Mouse (Mus musculus) neural tube, postnatal 0 days (tissue): Measurements from ENCODE around the gene Sult2a4. TPM values are rescaled to one million over a fixed set of nuclear protein-coding genes. Genes with fewer than 3 reads are reported as not detected.

Experiments used
- polyA plus RNA-seq: library from polyadenylated mRNA; unstranded; fragments of >200 nt; fragmentation: Nextera tagmentation; extraction: Ambion mirVana; gene quantifications from 2 replicates; pipeline ENCODE4 v1.2.1, GENCODE M21; 2015

The Sult2a4 gene
- not detected in 2 replicates for polyA plus RNA-seq

GRCm38 (mm10) chr7:13989507-13989906 lies at the start of gene Sult2a4:
Gene Sult2a4 (minus strand): TSS chr7:13989607.

Other genes with a start within 250 kb of the Sult2a4 start
- gene Sult2a1, start 152.2 kb downstream of the Sult2a4 start, polyA plus RNA-seq: not detected in 2 replicates
- gene Sult2a3, start 133.4 kb upstream of the Sult2a4 start, polyA plus RNA-seq: not detected in 2 replicates